Mouse (Mus musculus): ENCODE results near the gene Cdh23. TPM values are rescaled to one million over a fixed set of nuclear protein-coding genes. Genes with fewer than 3 reads are reported as not detected.

Gene Cdh23
- polyA plus RNA-seq, 1 experiment from 2014 or later, result 0.87 TPM

GRCm38 (mm10) chr10:60346056-60346455 is 350.2 kb downstream of the Cdh23 start:
- Histone ChIP-seq H3K27ac (replicated peaks; ENCODE audit: low read depth, low read length) (no peak overlapping the region), H3K9ac (replicated peaks; ENCODE audit: low read length) (no peak overlapping the region), H3K36me3 (replicated peaks; ENCODE audit: control insufficient read depth, insufficient read depth, low read depth, low read length) (no peaks in the 10 kb centered on the region), H3K9me3 (replicated peaks; ENCODE audit: control insufficient read depth, low read length) (no peaks in the 10 kb centered on the region), H3K4me2 (ENCODE audit: low read depth, low read length) (no peak overlapping the region), H3K27me3 (ENCODE audit: control insufficient read depth, insufficient read depth, low read length) (no peaks in the 10 kb centered on the region), H3K4me3 (ENCODE audit: low read depth, low read length) (no peak overlapping the region), H3K4me1 (ENCODE audit: control insufficient read depth, insufficient read depth, low read length) (peaks cover 3% of the 10 kb centered on the region; the same call in 1 of the 2 replicates)
- DNase-seq (ENCODE audit: low spot score), result no peak
- no peak for ATAC-seq (replicated peaks; ENCODE audit: insufficient number of reproducible peaks, low FRiP score, low TSS enrichment, low read depth)
- 84% methylated on average over 4 of the region's 4 CpGs for WGBS

- Histone ChIP-seq H3K4me1 (ENCODE audit: control insufficient read depth, insufficient read depth, low read length) (peaks cover 3% of the 10 kb centered on the region; the same call in 1 of the 2 replicates), H3K9me3 (replicated peaks; ENCODE audit: control insufficient read depth, low read length) (no peaks in the 10 kb centered on the region), H3K4me2 (ENCODE audit: low read depth, low read length) (no peak overlapping the region), H3K36me3 (replicated peaks; ENCODE audit: control insufficient read depth, insufficient read depth, low read depth, low read length) (no peaks in the 10 kb centered on the region), H3K27me3 (ENCODE audit: control insufficient read depth, insufficient read depth, low read length) (no peaks in the 10 kb centered on the region), H3K9ac (replicated peaks; ENCODE audit: low read length) (no peak overlapping the region), H3K27ac (replicated peaks; ENCODE audit: low read depth, low read length) (no peak overlapping the region), H3K4me3 (ENCODE audit: low read depth, low read length) (no peak overlapping the region)
- DNase-seq (ENCODE audit: low spot score), result no peak
- 79% methylated on average over 3 of the region's 3 CpGs for WGBS
- ATAC-seq (replicated peaks; ENCODE audit: insufficient number of reproducible peaks, low FRiP score, low TSS enrichment, low read depth), result no peak
Measured at GRCm38 (mm10) chr10:60344111-60344510, 352.2 kb downstream of the Cdh23 start.

- Histone ChIP-seq H3K9ac (replicated peaks; ENCODE audit: low read length) (no peak overlapping the region), H3K9me3 (replicated peaks; ENCODE audit: control insufficient read depth, low read length) (no peaks in the 10 kb centered on the region), H3K27me3 (ENCODE audit: control insufficient read depth, insufficient read depth, low read length) (no peaks in the 10 kb centered on the region), H3K4me1 (ENCODE audit: control insufficient read depth, insufficient read depth, low read length) (0 out of 2 replicates have a peak, but pooled peaks cover under 1% of the 10 kb centered on the region), H3K36me3 (replicated peaks; ENCODE audit: control insufficient read depth, insufficient read depth, low read depth, low read length) (no peaks in the 10 kb centered on the region), H3K27ac (replicated peaks; ENCODE audit: low read depth, low read length) (no peak overlapping the region), H3K4me2 (ENCODE audit: low read depth, low read length) (no peak overlapping the region), H3K4me3 (ENCODE audit: low read depth, low read length) (no peak overlapping the region)
- WGBS, result 82% methylated on average over 9 of the region's 9 CpGs
- no peak for ATAC-seq (replicated peaks; ENCODE audit: insufficient number of reproducible peaks, low FRiP score, low TSS enrichment, low read depth)
- no peak for DNase-seq (ENCODE audit: low spot score)
Measured at GRCm38 (mm10) chr10:60341528-60341927, 354.8 kb downstream of the Cdh23 start.

GRCm38 (mm10) chr10:60335021-60335420 is 361.3 kb downstream of the Cdh23 start:
- DNase-seq (ENCODE audit: low spot score) (no peak), ATAC-seq (replicated peaks; ENCODE audit: insufficient number of reproducible peaks, low FRiP score, low TSS enrichment, low read depth) (no peak)
- no peaks in the 10 kb centered on the region for H3K4me1 ChIP-seq (ENCODE audit: control insufficient read depth, insufficient read depth, low read length)
- H3K9ac ChIP-seq (replicated peaks; ENCODE audit: low read length), result no peak overlapping the region
- H3K27me3 ChIP-seq (ENCODE audit: control insufficient read depth, insufficient read depth, low read length), result no peaks in the 10 kb centered on the region
- 92% methylated on average over 4 of the region's 4 CpGs for WGBS
- no peak overlapping the region for H3K27ac ChIP-seq (replicated peaks; ENCODE audit: low read depth, low read length)
- no peaks in the 10 kb centered on the region for H3K36me3 ChIP-seq (replicated peaks; ENCODE audit: control insufficient read depth, insufficient read depth, low read depth, low read length)
- no peak overlapping the region for H3K4me3 ChIP-seq (ENCODE audit: low read depth, low read length)
- no peaks in the 10 kb centered on the region for H3K9me3 ChIP-seq (replicated peaks; ENCODE audit: control insufficient read depth, low read length)
- H3K4me2 ChIP-seq (ENCODE audit: low read depth, low read length), result no peak overlapping the region

- no peak for ATAC-seq (replicated peaks; ENCODE audit: insufficient number of reproducible peaks, low FRiP score, low TSS enrichment, low read depth)
- Histone ChIP-seq H3K36me3 (replicated peaks; ENCODE audit: control insufficient read depth, insufficient read depth, low read depth, low read length) (no peaks in the 10 kb centered on the region), H3K9me3 (replicated peaks; ENCODE audit: control insufficient read depth, low read length) (no peaks in the 10 kb centered on the region), H3K27me3 (ENCODE audit: control insufficient read depth, insufficient read depth, low read length) (no peaks in the 10 kb centered on the region), H3K4me3 (ENCODE audit: low read depth, low read length) (no peak overlapping the region), H3K9ac (replicated peaks; ENCODE audit: low read length) (no peak overlapping the region), H3K4me2 (ENCODE audit: low read depth, low read length) (no peak overlapping the region), H3K4me1 (ENCODE audit: control insufficient read depth, insufficient read depth, low read length) (no peaks in the 10 kb centered on the region), H3K27ac (replicated peaks; ENCODE audit: low read depth, low read length) (no peak overlapping the region)
- no peak for DNase-seq (ENCODE audit: low spot score)
- 87% methylated on average over 7 of the region's 7 CpGs for WGBS
Measured at GRCm38 (mm10) chr10:60334583-60334982, 361.7 kb downstream of the Cdh23 start.

- no peaks in the 10 kb centered on the region for H3K27me3 ChIP-seq (ENCODE audit: control insufficient read depth, insufficient read depth, low read length)
- no peak for ATAC-seq (replicated peaks; ENCODE audit: insufficient number of reproducible peaks, low FRiP score, low TSS enrichment, low read depth)
- H3K4me2 ChIP-seq (ENCODE audit: low read depth, low read length), result no peak overlapping the region
- no peak for DNase-seq (ENCODE audit: low spot score)
- H3K9ac ChIP-seq (replicated peaks; ENCODE audit: low read length), result no peak overlapping the region
- H3K36me3 ChIP-seq (replicated peaks; ENCODE audit: control insufficient read depth, insufficient read depth, low read depth, low read length), result no peaks in the 10 kb centered on the region
- H3K4me3 ChIP-seq (ENCODE audit: low read depth, low read length), result no peak overlapping the region
- no peaks in the 10 kb centered on the region for H3K4me1 ChIP-seq (ENCODE audit: control insufficient read depth, insufficient read depth, low read length)
- H3K9me3 ChIP-seq (replicated peaks; ENCODE audit: control insufficient read depth, low read length), result no peaks in the 10 kb centered on the region
- 88% methylated on average over 11 of the region's 11 CpGs for WGBS
- H3K27ac ChIP-seq (replicated peaks; ENCODE audit: low read depth, low read length), result no peak overlapping the region
Measured at GRCm38 (mm10) chr10:60328963-60329650, 367.2 kb downstream of the Cdh23 start.

- H3K4me1 ChIP-seq (ENCODE audit: control insufficient read depth, insufficient read depth, low read length), result no peaks in the 10 kb centered on the region
- no peak for DNase-seq (ENCODE audit: low spot score)
- H3K9me3 ChIP-seq (replicated peaks; ENCODE audit: control insufficient read depth, low read length), result no peaks in the 10 kb centered on the region
- ATAC-seq (replicated peaks; ENCODE audit: insufficient number of reproducible peaks, low FRiP score, low TSS enrichment, low read depth), result no peak
- H3K4me2 ChIP-seq (ENCODE audit: low read depth, low read length), result no peak overlapping the region
- H3K27me3 ChIP-seq (ENCODE audit: control insufficient read depth, insufficient read depth, low read length), result no peaks in the 10 kb centered on the region
- H3K36me3 ChIP-seq (replicated peaks; ENCODE audit: control insufficient read depth, insufficient read depth, low read depth, low read length), result no peaks in the 10 kb centered on the region
- H3K4me3 ChIP-seq (ENCODE audit: low read depth, low read length), result no peak overlapping the region
- no peak overlapping the region for H3K27ac ChIP-seq (replicated peaks; ENCODE audit: low read depth, low read length)
- no peak overlapping the region for H3K9ac ChIP-seq (replicated peaks; ENCODE audit: low read length)
- WGBS, result 91% methylated on average over 4 of the region's 4 CpGs
Measured at GRCm38 (mm10) chr10:60316166-60316565, 380.1 kb downstream of the Cdh23 start.

GRCm38 (mm10) chr10:60313606-60314005 is 382.7 kb downstream of the Cdh23 start:
- H3K4me1 ChIP-seq (ENCODE audit: control insufficient read depth, insufficient read depth, low read length), result no peaks in the 10 kb centered on the region
- no peak overlapping the region for H3K27ac ChIP-seq (replicated peaks; ENCODE audit: low read depth, low read length)
- WGBS, result 89% methylated on average over 5 of the region's 5 CpGs
- ATAC-seq (replicated peaks; ENCODE audit: insufficient number of reproducible peaks, low FRiP score, low TSS enrichment, low read depth), result no peak
- no peak overlapping the region for H3K9ac ChIP-seq (replicated peaks; ENCODE audit: low read length)
- H3K4me3 ChIP-seq (ENCODE audit: low read depth, low read length), result no peak overlapping the region
- H3K4me2 ChIP-seq (ENCODE audit: low read depth, low read length), result no peak overlapping the region
- H3K36me3 ChIP-seq (replicated peaks; ENCODE audit: control insufficient read depth, insufficient read depth, low read depth, low read length), result no peaks in the 10 kb centered on the region
- no peaks in the 10 kb centered on the region for H3K9me3 ChIP-seq (replicated peaks; ENCODE audit: control insufficient read depth, low read length)
- H3K27me3 ChIP-seq (ENCODE audit: control insufficient read depth, insufficient read depth, low read length), result no peaks in the 10 kb centered on the region
- no peak for DNase-seq (ENCODE audit: low spot score)
